Mouse (Mus musculus) lung, embryonic 14.5 days (tissue): ENCODE measurements around the gene Vcpkmt. TPM values are rescaled to one million over a fixed set of nuclear protein-coding genes. Genes with fewer than 3 reads are reported as not detected.
"Not testable (repeated sequence)": the region's sequence is repeated elsewhere in the genome, so short reads cannot be mapped to it uniquely, and the experiment has no call there.

ENCODE experiments used
- ATAC-seq: fragments of 200-750 bp; cut with Nextera tagmentation; 2 replicates; pipeline ENCODE4 v1.8.0; 2017; ENCODE audit warnings: mild to moderate bottlenecking, moderate TSS enrichment, moderate library complexity; ENCODE audit not compliant: insufficient read depth
- DNase-seq: peaks from one replicate; pipeline ENCODE4 v3.0.0-alpha.2; 2015
- H3K27ac ChIP-seq: fragments of 300-500 bp; sonication (generic); 2 replicates; pipeline ENCODE4 v1.5.1; 2014; ENCODE audit warnings: low read depth, mild to moderate bottlenecking, moderate library complexity
- H3K27me3 ChIP-seq: fragments of 300-500 bp; sonication (generic); 2 replicates; pipeline ENCODE4 v1.6.1; 2014; ENCODE audit warnings: low read length, control low read depth; ENCODE audit not compliant: insufficient read depth
- H3K36me3 ChIP-seq: fragments of 300-500 bp; sonication (generic); 2 replicates; pipeline ENCODE4 v1.6.1; 2014; ENCODE audit warnings: control low read depth; ENCODE audit not compliant: insufficient read depth
- H3K4me1 ChIP-seq: fragments of 300-500 bp; sonication (generic); 2 replicates; pipeline ENCODE4 v1.6.1; 2014; ENCODE audit warnings: antibody characterized with exemption, control low read depth; ENCODE audit not compliant: insufficient read depth
- H3K4me2 ChIP-seq: fragments of 300-500 bp; sonication (generic); 2 replicates; pipeline ENCODE4 v1.6.1; 2014; ENCODE audit warnings: mild to moderate bottlenecking
- H3K4me3 ChIP-seq: fragments of 300-500 bp; sonication (generic); 2 replicates; pipeline ENCODE4 v1.5.1; 2014; ENCODE audit warnings: low read depth, low read length
- H3K9ac ChIP-seq: fragments of 300-500 bp; sonication (generic); 2 replicates; pipeline ENCODE4 v1.6.1; 2014
- H3K9me3 ChIP-seq: fragments of 300-500 bp; sonication (generic); 2 replicates; pipeline ENCODE4 v1.6.1; 2016; ENCODE audit warnings: low read depth, low read length, control low read depth
- CTCF ChIP-seq: IDR thresholded peaks from 2 replicates; pipeline ENCODE4 v1.5.1; 2016; ENCODE audit warnings: antibody characterized with exemption, low read depth
- whole genome bisulfite sequencing: fragments of 180-500 bp; shearing (Covaris S2); extraction: QIAGEN DNeasy Blood & Tissue Kit; methylation state at CpG from one replicate; pipeline ENCODE4 v1.1.7; 2014; 5-methylcytosine and 5-hydroxymethylcytosine counted together
- polyA plus RNA-seq: library from polyadenylated mRNA; unstranded; fragments of >200 nt; fragmentation: Nextera tagmentation; extraction: Ambion mirVana; gene quantifications from 2 replicates; pipeline ENCODE4 v1.2.1, GENCODE M21; 2014

The Vcpkmt gene
- 23.6 and 26.5 TPM in 2 replicates for polyA plus RNA-seq

GRCm38 (mm10) chr12:69582613-69583269 lies at the start of gene Vcpkmt:
TSS of gene Vcpkmt (minus strand) at chr12:69583028.
- no peaks in the 10 kb centered on the region for H3K27me3 ChIP-seq
- H3K9ac ChIP-seq: peak within 1 kb of the TSS; percentile 66
- H3K4me2 ChIP-seq: peak within 1 kb of the TSS; percentile 69
- no peaks in the 10 kb centered on the region for H3K9me3 ChIP-seq
- WGBS: under 1% methylated on average over 56 of the region's 56 CpGs
- TF ChIP-seq CTCF: no peak
- H3K4me3 ChIP-seq: peak within 1 kb of the TSS; percentile 58
- peaks cover 57% of the 10 kb centered on the region for H3K36me3 ChIP-seq
- ATAC-seq (peak; percentile 99), DNase-seq (peak; percentile 97)
- peak within 1 kb of the TSS; percentile 68 for H3K27ac ChIP-seq
- H3K4me1 ChIP-seq: no peaks in the 10 kb centered on the region

- not testable (repeated sequence) for H3K9ac ChIP-seq, H3K4me2 ChIP-seq, ATAC-seq, H3K27ac ChIP-seq, H3K4me1 ChIP-seq, H3K4me3 ChIP-seq, H3K27me3 ChIP-seq, DNase-seq, H3K9me3 ChIP-seq
- H3K36me3 ChIP-seq: peaks cover 37% of the 10 kb centered on the region
- 72% methylated on average over 5 of the region's 5 CpGs for WGBS
Observed at GRCm38 (mm10) chr12:69618590-69618989, 35.8 kb upstream of the Vcpkmt start.

- H3K9me3 ChIP-seq: no peaks in the 10 kb centered on the region
- H3K27me3 ChIP-seq: no peaks in the 10 kb centered on the region
- no peak for ATAC-seq
- no peak for DNase-seq
- H3K4me2 ChIP-seq: no peak overlapping the region
- no peaks in the 10 kb centered on the region for H3K4me1 ChIP-seq
- H3K36me3 ChIP-seq: peaks cover 48% of the 10 kb centered on the region; the same call in 1 of the 2 replicates
- 74% methylated on average over 2 of the region's 2 CpGs for WGBS
- no peak overlapping the region for H3K27ac ChIP-seq
- no peak overlapping the region for H3K9ac ChIP-seq
- no peak for TF ChIP-seq CTCF
- H3K4me3 ChIP-seq: no peak overlapping the region
Observed at GRCm38 (mm10) chr12:69604367-69604766, 21.5 kb upstream of the Vcpkmt start.

DNA sequence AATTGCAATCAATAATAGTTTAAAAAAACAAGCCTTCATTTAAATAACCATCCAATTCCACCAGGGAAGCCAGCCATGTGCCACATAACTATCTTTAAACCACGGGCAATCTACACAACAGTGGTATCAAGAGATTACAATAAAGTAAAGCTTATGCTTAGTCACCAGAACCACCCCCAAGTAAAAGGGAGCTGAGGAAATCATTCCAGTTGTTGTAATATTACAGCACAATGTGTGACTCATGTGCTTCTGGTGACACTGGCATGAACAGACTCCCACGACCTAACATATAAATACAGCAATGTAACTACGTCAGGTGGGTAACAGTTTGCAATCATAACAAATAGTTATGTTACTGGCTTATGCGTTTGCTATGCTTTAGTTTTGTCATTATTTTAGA lies 14.6 kb upstream of the Vcpkmt start:
- Histone ChIP-seq H3K4me1 (no peaks in the 10 kb centered on the region), H3K4me2 (no peak overlapping the region), H3K9ac (no peak overlapping the region), H3K27me3 (no peaks in the 10 kb centered on the region), H3K36me3 (peaks cover 31% of the 10 kb centered on the region; the same call in 1 of the 2 replicates), H3K27ac (no peak overlapping the region), H3K9me3 (no peaks in the 10 kb centered on the region), H3K4me3 (no peak overlapping the region)
- no peak for DNase-seq
- WGBS: 85% methylated on average over 4 of the region's 4 CpGs
- no peak for ATAC-seq
- TF ChIP-seq CTCF: no peak

GRCm38 (mm10) chr12:69593130-69593529 lies 10.3 kb upstream of the Vcpkmt start:
- no peak overlapping the region for H3K4me2 ChIP-seq
- no peak overlapping the region for H3K9ac ChIP-seq
- peaks cover 28% of the 10 kb centered on the region; the same call in 1 of the 2 replicates for H3K36me3 ChIP-seq
- no peaks in the 10 kb centered on the region for H3K4me1 ChIP-seq
- ATAC-seq (no peak), DNase-seq (no peak)
- no peaks in the 10 kb centered on the region for H3K27me3 ChIP-seq
- no peaks in the 10 kb centered on the region for H3K9me3 ChIP-seq
- no peak overlapping the region for H3K4me3 ChIP-seq
- WGBS: 81% methylated on average over 5 of the region's 5 CpGs
- TF ChIP-seq CTCF: no peak
- H3K27ac ChIP-seq: no peak overlapping the region

GRCm38 (mm10) chr12:69583270-69583629 lies 422 bp upstream of the Vcpkmt start:
- Histone ChIP-seq H3K27me3 (no peaks in the 10 kb centered on the region), H3K9ac (peak overlapping the region; percentile 66; the same call in 1 of the 2 replicates), H3K9me3 (no peaks in the 10 kb centered on the region), H3K27ac (peak overlapping the region; percentile 68), H3K4me1 (no peaks in the 10 kb centered on the region), H3K4me2 (peak overlapping the region; percentile 69), H3K36me3 (peaks cover 54% of the 10 kb centered on the region), H3K4me3 (peak overlapping the region; percentile 58)
- no peak for TF ChIP-seq CTCF
- DNase-seq: no peak
- WGBS: 41% methylated on average over 5 of the region's 5 CpGs
- ATAC-seq: peak; percentile 18; the same call in 1 of the 2 replicates

DNA sequence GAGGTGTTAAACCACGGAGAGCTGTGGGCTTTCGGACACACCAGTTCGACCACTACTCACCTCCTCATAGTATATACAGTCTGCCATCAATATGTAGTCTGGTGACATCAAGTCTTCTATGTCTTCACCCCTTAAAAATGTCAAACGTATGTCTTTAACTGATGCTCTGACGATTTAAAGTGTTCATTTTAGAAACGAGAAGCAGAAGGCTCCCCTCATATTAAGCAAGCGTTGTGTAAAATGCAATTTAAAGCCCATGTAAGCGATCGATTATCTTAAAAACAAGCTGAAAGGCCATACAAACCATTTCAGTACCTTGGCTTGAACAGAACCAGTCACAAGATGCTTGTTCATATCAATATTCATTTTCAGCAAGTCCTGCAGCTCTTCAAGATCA lies 614 bp downstream of the Vcpkmt start:
- no peaks in the 10 kb centered on the region for H3K4me1 ChIP-seq
- peaks cover 59% of the 10 kb centered on the region for H3K36me3 ChIP-seq
- H3K9me3 ChIP-seq: no peaks in the 10 kb centered on the region
- peak overlapping the region; percentile 66 for H3K9ac ChIP-seq
- DNase-seq (no peak), ATAC-seq (no peak)
- WGBS: 16% methylated on average over 9 of the region's 9 CpGs
- H3K27ac ChIP-seq: peak overlapping the region; percentile 16; the same call in 1 of the 2 replicates
- H3K4me3 ChIP-seq: peak overlapping the region; percentile 58
- no peaks in the 10 kb centered on the region for H3K27me3 ChIP-seq
- no peak for TF ChIP-seq CTCF
- H3K4me2 ChIP-seq: peak overlapping the region; percentile 69
